1 mouse cellular context compared by ENCODE assay signal in genomic region chr11:93835800-93836199, GRCm38 (mm10).
A peak's percentile ranks its signal among the peaks of the same experiment; 100 is the strongest.
TF ChIP-seq lines count a peak whose summit lies in the region.

No protein-coding gene starts in this region.

TF ChIP-seq in CH12.LX, 34 proteins besides CTCF, POLR2A, EP300 and RAD21 (continued from another document):
- TF ChIP-seq MAFK (IDR thresholded peaks at IDR 0.05; ENCODE audit: insufficient replicate concordance, low read length) (peak; percentile 75; the same call in 1 of the 2 replicates), RCOR1 (conservative IDR thresholded peaks at IDR 0.05; ENCODE audit: low read depth, low read length) (no peak)
TF ChIP-seq in CH12.LX: peak in this region for 7.
